Mouse (Mus musculus) myocyte (in vitro differentiated cells): ENCODE measurements at regions not wholly inside any gene's neighbourhood (a gene's known extent, or its start where the extent isn't known, plus 50 kb on each side); places are given as distances from the start of the nearest gene placed in this dataset.

Source experiments
- H3K27me3 ChIP-seq: one replicate; pipeline ENCODE4 v1.6.1; 2011; ENCODE audit not compliant: control insufficient read depth, insufficient read depth, insufficient read length
- H3K36me3 ChIP-seq: one replicate; pipeline ENCODE4 v1.6.1; 2011; ENCODE audit not compliant: control insufficient read depth, insufficient read depth
- H3K4me2 ChIP-seq: one replicate; pipeline ENCODE4 v1.6.1; 2011; ENCODE audit warnings: low read depth, control low read depth
- H3K4me3 ChIP-seq: one replicate; pipeline ENCODE4 v1.5.1; 2011; ENCODE audit warnings: mild to moderate bottlenecking, control low read depth, moderate library complexity
- H3K79me2 ChIP-seq: one replicate; pipeline ENCODE4 v1.6.1; 2011; ENCODE audit not compliant: control insufficient read depth, insufficient read depth
- H3ac ChIP-seq: one replicate; pipeline ENCODE4 v1.6.1; 2011; ENCODE audit not compliant: control insufficient read depth, insufficient read length
- CEBPB ChIP-seq: IDR thresholded peaks from 2 replicates; pipeline ENCODE4 v1.6.1; 2011; ENCODE audit warnings: mild to moderate bottlenecking, moderate library complexity; ENCODE audit not compliant: poor library complexity, insufficient read depth, severe bottlenecking
- E2F4 ChIP-seq: IDR thresholded peaks from one replicate; pipeline ENCODE4 v1.6.1; 2011; ENCODE audit warnings: mild to moderate bottlenecking, control low read depth, moderate library complexity; ENCODE audit not compliant: insufficient read depth
- MAX ChIP-seq: IDR thresholded peaks from one replicate; pipeline ENCODE4 v1.6.1; 2011; ENCODE audit warnings: low read depth, mild to moderate bottlenecking, control low read depth
- MYOD1 ChIP-seq, 3 experiments: IDR thresholded peaks; one replicate each; pipeline ENCODE4 v1.6.1; 2011; ENCODE audit warnings: control low read depth in 2 of 3, low read depth in 2 of 3, mild to moderate bottlenecking in 2 of 3, moderate library complexity in 1 of 3; ENCODE audit not compliant: insufficient read length in 2 of 3, control insufficient read depth in 1 of 3
- MYOG ChIP-seq, 3 experiments: IDR thresholded peaks; one replicate each; pipeline ENCODE4 v1.6.1; 2011; ENCODE audit warnings: control low read depth in 2 of 3, low read depth in 2 of 3, mild to moderate bottlenecking in 2 of 3; ENCODE audit not compliant: insufficient read length in 2 of 3, control insufficient read depth in 1 of 3, insufficient read depth in 1 of 3
- POLR2A ChIP-seq: IDR thresholded peaks from one replicate; pipeline ENCODE4 v1.6.1; 2011; ENCODE audit warnings: low read depth, mild to moderate bottlenecking, control low read depth, moderate library complexity; ENCODE audit not compliant: insufficient read length
- POLR2AphosphoS2 ChIP-seq: IDR thresholded peaks from one replicate; pipeline ENCODE4 v1.6.1; 2011; ENCODE audit warnings: low read depth, control low read depth; ENCODE audit not compliant: insufficient read length
- REST ChIP-seq: IDR thresholded peaks from one replicate; pipeline ENCODE4 v1.6.1; 2011; ENCODE audit warnings: mild to moderate bottlenecking, control low read depth, moderate library complexity; ENCODE audit not compliant: insufficient read depth, insufficient read length
- SRF ChIP-seq: IDR thresholded peaks from one replicate; pipeline ENCODE4 v1.6.1; 2011; ENCODE audit warnings: low read depth; ENCODE audit not compliant: control insufficient read depth, insufficient read length
- TCF12 ChIP-seq: IDR thresholded peaks from one replicate; pipeline ENCODE4 v1.6.1; 2011; ENCODE audit warnings: mild to moderate bottlenecking, control low read depth; ENCODE audit not compliant: poor library complexity, insufficient read depth, severe bottlenecking
- TCF3 ChIP-seq: IDR thresholded peaks from one replicate; pipeline ENCODE4 v1.6.1; 2011; ENCODE audit warnings: low read depth, control low read depth; ENCODE audit not compliant: insufficient read length
- USF1 ChIP-seq: IDR thresholded peaks from one replicate; pipeline ENCODE4 v1.6.1; 2011; ENCODE audit warnings: low read depth, mild to moderate bottlenecking, control low read depth, moderate library complexity

DNA sequence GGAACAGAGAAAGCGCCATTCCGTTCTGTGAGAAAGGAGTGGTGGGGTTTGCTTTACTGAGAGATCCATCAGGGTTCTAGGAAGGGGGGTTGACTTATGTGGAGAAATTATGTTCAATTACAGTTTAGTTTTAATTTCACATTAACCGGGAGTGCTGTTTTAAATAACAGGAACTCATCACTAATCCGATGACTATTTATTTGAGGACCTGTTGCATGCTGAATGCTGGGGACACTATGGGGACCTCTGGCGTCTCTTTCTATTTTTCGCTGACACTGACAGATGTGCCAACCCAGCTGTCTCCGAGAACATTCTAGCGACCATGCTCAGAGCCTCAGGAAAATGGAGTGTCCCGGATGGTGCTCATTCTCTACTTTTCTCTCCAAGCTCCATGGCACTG, 86.6 kb downstream of the Fam76b start:
- no peaks in the 10 kb centered on the region for H3K79me2 ChIP-seq
- H3K4me3 ChIP-seq = no peak overlapping the region
- H3K27me3 ChIP-seq = no peaks in the 10 kb centered on the region
- no peak overlapping the region for H3K4me2 ChIP-seq
- TF ChIP-seq E2F4 = no peak
- no peak for TF ChIP-seq USF1
- no peak for TF ChIP-seq MAX
- no peak for TF ChIP-seq MYOD1 (IDR thresholded peaks at IDR 0.05; ENCODE audit: control insufficient read depth in 1 of 3, insufficient read length in 2 of 3, low read depth in 2 of 3)
- no peak for TF ChIP-seq REST
- TF ChIP-seq POLR2AphosphoS2 = no peak
- TF ChIP-seq SRF = no peak
- no peak for TF ChIP-seq TCF3
- no peak for TF ChIP-seq POLR2A
- H3K36me3 ChIP-seq = no peaks in the 10 kb centered on the region
- no peak overlapping the region for H3ac ChIP-seq

DNA sequence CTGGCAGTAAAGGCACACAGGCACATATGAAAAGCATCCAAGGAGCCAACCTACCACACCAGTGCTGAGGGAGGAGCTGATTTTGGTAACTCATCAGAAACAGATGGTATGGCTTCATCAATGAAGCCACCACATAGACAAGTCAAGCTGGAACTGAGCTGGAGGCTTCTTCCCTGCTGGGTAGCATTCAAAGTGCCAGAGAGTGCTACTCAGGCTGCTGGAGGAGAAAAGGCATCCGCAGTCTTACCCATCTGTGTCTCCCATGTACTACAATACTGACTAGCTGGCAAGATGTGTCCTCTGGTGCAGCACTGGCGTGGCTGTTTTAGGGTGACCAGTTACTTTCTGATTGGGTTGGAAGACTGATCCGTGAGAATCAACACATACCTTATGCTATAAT, 87.3 kb downstream of the Fam76b start:
- H3ac ChIP-seq = no peak overlapping the region
- TF ChIP-seq REST (no peak), MAX (no peak), POLR2AphosphoS2 (no peak), USF1 (no peak), E2F4 (no peak), MYOD1 (IDR thresholded peaks at IDR 0.05; ENCODE audit: control insufficient read depth in 1 of 3, insufficient read length in 2 of 3, low read depth in 2 of 3) (no peak), SRF (no peak), MYOG (IDR thresholded peaks at IDR 0.05; ENCODE audit: control insufficient read depth in 1 of 3, insufficient read depth in 1 of 3, insufficient read length in 2 of 3, low read depth in 2 of 3) (no peak), TCF3 (no peak), POLR2A (no peak), TCF12 (no peak), CEBPB (no peak)
- no peak overlapping the region for H3K4me3 ChIP-seq
- no peaks in the 10 kb centered on the region for H3K27me3 ChIP-seq
- no peak overlapping the region for H3K4me2 ChIP-seq
- H3K36me3 ChIP-seq = no peaks in the 10 kb centered on the region
- H3K79me2 ChIP-seq = no peaks in the 10 kb centered on the region

DNA sequence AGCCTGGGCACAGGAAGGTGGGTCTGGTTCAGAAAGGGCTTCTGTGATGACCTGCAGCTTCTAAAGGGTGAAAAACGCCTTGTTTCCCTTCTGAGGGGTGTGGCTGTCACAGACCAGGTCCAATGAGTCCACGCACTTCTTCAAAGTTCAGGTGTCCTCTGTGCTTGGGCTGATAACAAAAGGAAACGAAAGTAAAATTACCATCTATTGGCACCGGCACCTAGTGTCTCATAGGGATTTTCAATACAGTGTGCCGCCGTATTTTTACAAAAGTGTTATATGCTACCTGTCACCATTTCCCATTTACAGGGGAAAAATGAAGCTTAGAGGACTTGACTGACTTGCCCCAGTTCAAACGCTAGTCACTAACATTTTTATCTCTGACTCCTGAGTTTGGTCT, 89.3 kb downstream of the Fam76b start:
- Histone ChIP-seq H3K27me3 (no peaks in the 10 kb centered on the region), H3K4me3 (no peak overlapping the region), H3K4me2 (no peak overlapping the region), H3ac (no peak overlapping the region), H3K79me2 (no peaks in the 10 kb centered on the region), H3K36me3 (no peaks in the 10 kb centered on the region)
- no peak for TF ChIP-seq MAX
- TF ChIP-seq POLR2AphosphoS2 = no peak
- TF ChIP-seq TCF3 = no peak
- TF ChIP-seq USF1 = no peak
- TF ChIP-seq MYOD1 (IDR thresholded peaks at IDR 0.05; ENCODE audit: control insufficient read depth in 1 of 3, insufficient read length in 2 of 3, low read depth in 2 of 3) = no peak
- no peak for TF ChIP-seq TCF12
- TF ChIP-seq CEBPB = no peak
- no peak for TF ChIP-seq SRF
- no peak for TF ChIP-seq E2F4
- TF ChIP-seq POLR2A = no peak
- no peak for TF ChIP-seq REST

DNA sequence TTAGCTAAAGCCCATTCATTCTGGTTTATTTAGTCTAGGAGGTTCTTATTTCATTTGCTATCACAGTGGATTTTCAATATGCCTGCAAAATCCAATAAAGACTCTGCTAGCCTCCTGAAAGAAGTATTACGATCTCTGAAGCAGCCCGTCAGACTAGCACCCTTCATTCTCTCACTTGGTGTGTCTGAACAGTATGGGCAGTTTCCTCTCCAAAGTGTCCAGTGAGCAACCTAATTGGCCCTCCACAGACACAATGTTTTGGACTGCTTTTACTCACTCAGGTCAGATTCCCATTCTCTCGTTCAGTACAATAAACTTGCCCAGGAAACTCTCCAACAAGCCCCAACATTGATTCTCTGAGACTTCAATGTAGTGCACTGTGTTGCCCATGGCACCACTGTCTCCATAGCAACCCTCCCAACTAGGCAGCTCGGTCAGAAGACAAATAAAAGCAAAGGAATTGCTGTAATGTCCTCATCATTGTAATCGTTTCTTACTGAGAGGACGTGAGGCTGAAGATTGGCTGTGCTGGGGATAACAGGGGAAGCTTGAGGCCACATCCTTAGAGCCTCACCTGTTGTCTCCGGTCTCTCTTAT, 91.2 kb downstream of the Fam76b start:
- H3ac ChIP-seq = no peak overlapping the region
- H3K36me3 ChIP-seq = no peaks in the 10 kb centered on the region
- H3K4me3 ChIP-seq = no peak overlapping the region
- no peak for TF ChIP-seq TCF3
- no peaks in the 10 kb centered on the region for H3K27me3 ChIP-seq
- no peaks in the 10 kb centered on the region for H3K79me2 ChIP-seq
- no peak overlapping the region for H3K4me2 ChIP-seq

DNA sequence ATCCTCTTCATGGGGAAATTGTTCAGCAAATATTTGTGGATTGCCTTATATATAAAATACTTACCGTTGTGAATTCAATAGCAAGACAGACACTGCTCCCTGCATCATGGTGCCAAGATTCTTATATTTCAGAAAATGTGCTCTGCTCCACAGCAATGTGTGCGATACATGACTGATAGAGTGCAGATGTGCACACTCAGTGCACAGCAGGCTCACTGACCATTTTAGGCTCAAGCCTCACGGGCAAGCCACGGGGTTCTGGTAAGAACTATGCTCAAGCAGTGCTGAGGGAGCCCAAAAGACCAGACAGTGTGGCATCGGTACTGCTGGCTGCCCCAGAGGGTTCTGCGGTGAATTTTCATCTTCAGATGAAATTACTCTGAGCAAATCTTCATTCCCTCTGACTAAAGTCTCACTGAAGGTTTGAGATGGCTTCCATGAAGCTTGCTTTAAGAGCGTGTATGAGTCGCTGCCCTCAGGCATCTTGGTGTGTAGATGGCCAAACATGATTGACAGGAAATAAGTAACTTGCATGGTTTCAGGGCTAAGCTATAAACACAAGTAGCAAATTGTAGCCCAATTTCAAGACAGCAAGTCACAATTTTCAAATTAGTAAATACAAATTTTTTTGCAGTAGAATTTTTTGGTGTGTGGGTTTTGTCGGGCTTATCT, 92.4 kb downstream of the Fam76b start:
- H3K4me2 ChIP-seq = no peak overlapping the region
- H3ac ChIP-seq = no peak overlapping the region
- no peaks in the 10 kb centered on the region for H3K27me3 ChIP-seq
- no peaks in the 10 kb centered on the region for H3K79me2 ChIP-seq
- no peaks in the 10 kb centered on the region for H3K36me3 ChIP-seq
- TF ChIP-seq MAX = no peak
- TF ChIP-seq REST = no peak
- no peak for TF ChIP-seq USF1
- no peak for TF ChIP-seq POLR2AphosphoS2
- no peak for TF ChIP-seq E2F4
- no peak for TF ChIP-seq SRF
- TF ChIP-seq POLR2A = no peak
- no peak for TF ChIP-seq MYOG (IDR thresholded peaks at IDR 0.05; ENCODE audit: control insufficient read depth in 1 of 3, insufficient read depth in 1 of 3, insufficient read length in 2 of 3, low read depth in 2 of 3)
- TF ChIP-seq MYOD1 (IDR thresholded peaks at IDR 0.05; ENCODE audit: control insufficient read depth in 1 of 3, insufficient read length in 2 of 3, low read depth in 2 of 3) = no peak
- no peak for TF ChIP-seq TCF3
- no peak for TF ChIP-seq TCF12
- TF ChIP-seq CEBPB = no peak
- H3K4me3 ChIP-seq = no peak overlapping the region
